Mouse (Mus musculus) limb, embryonic 10.5 days (tissue): ENCODE measurements at regions not wholly inside any gene's neighbourhood (a gene's known extent, or its start where the extent isn't known, plus 50 kb on each side); places are given as distances from the start of the nearest gene placed in this dataset.

Source experiments
- DNase-seq: peaks from one replicate; pipeline ENCODE4 v3.0.0-alpha.2; 2017; ENCODE audit warnings: low spot score
- H3K27ac ChIP-seq: fragments of 300-500 bp; sonication (generic); 2 replicates; pipeline ENCODE4 v1.5.1; 2016; ENCODE audit warnings: mild to moderate bottlenecking
- H3K27me3 ChIP-seq: fragments of 300-500 bp; sonication (generic); 2 replicates; pipeline ENCODE4 v1.6.1; 2016; ENCODE audit warnings: low read depth, mild to moderate bottlenecking; ENCODE audit not compliant: poor library complexity, severe bottlenecking
- H3K36me3 ChIP-seq: fragments of 300-500 bp; sonication (generic); 2 replicates; pipeline ENCODE4 v1.6.1; 2016; ENCODE audit warnings: mild to moderate bottlenecking, moderate library complexity
- H3K4me1 ChIP-seq: fragments of 300-500 bp; sonication (generic); 2 replicates; pipeline ENCODE4 v1.6.1; 2016
- H3K4me3 ChIP-seq: fragments of 300-500 bp; sonication (generic); 2 replicates; pipeline ENCODE4 v1.5.1; 2016; ENCODE audit warnings: mild to moderate bottlenecking, moderate library complexity
- H3K9me3 ChIP-seq: fragments of 300-500 bp; sonication (generic); replicated peaks from 2 replicates; pipeline ENCODE4 v1.6.1; 2016; ENCODE audit warnings: mild to moderate bottlenecking
- whole genome bisulfite sequencing: fragments of 180-500 bp; shearing (Covaris S2); methylation state at CpG from one replicate; pipeline ENCODE4 v1.1.7; 2016; 5-methylcytosine and 5-hydroxymethylcytosine counted together

- no peak overlapping the region for H3K4me3 ChIP-seq
- peaks cover 32% of the 10 kb centered on the region for H3K4me1 ChIP-seq
- no peaks in the 10 kb centered on the region for H3K9me3 ChIP-seq
- DNase-seq, result no peak
- WGBS, result 80% methylated on average over 5 of the region's 5 CpGs
- peak overlapping the region; percentile 11; the same call in 1 of the 2 replicates for H3K27ac ChIP-seq
- no peaks in the 10 kb centered on the region for H3K27me3 ChIP-seq
- H3K36me3 ChIP-seq, result no peaks in the 10 kb centered on the region
These were observed 52.8 kb upstream of the Tmem178 start for GRCm38 (mm10) chr17:80891656-80892055.

- Histone ChIP-seq H3K27me3 (no peaks in the 10 kb centered on the region), H3K36me3 (no peaks in the 10 kb centered on the region), H3K27ac (peak overlapping the region; percentile 73), H3K4me3 (no peak overlapping the region), H3K9me3 (no peaks in the 10 kb centered on the region), H3K4me1 (peaks cover 51% of the 10 kb centered on the region)
- DNase-seq, result no peak
- 90% methylated on average over 4 of the region's 4 CpGs for WGBS
These were observed 55.3 kb upstream of the Tmem178 start for GRCm38 (mm10) chr17:80889095-80889494.

GRCm38 (mm10) chr17:80887749-80888119 is 56.7 kb upstream of the Tmem178 start:
- H3K36me3 ChIP-seq, result no peaks in the 10 kb centered on the region
- H3K9me3 ChIP-seq, result no peaks in the 10 kb centered on the region
- peak overlapping the region; percentile 27 for H3K4me3 ChIP-seq
- peaks cover 57% of the 10 kb centered on the region for H3K4me1 ChIP-seq
- H3K27ac ChIP-seq, result peak overlapping the region; percentile 87
- WGBS, result 17% methylated on average over 8 of the region's 8 CpGs
- no peaks in the 10 kb centered on the region for H3K27me3 ChIP-seq
- peak; percentile 60 for DNase-seq

- no peaks in the 10 kb centered on the region for H3K9me3 ChIP-seq
- peak overlapping the region; percentile 27 for H3K4me3 ChIP-seq
- peak overlapping the region; percentile 87 for H3K27ac ChIP-seq
- DNase-seq, result peak; percentile 81
- H3K27me3 ChIP-seq, result no peaks in the 10 kb centered on the region
- WGBS, result 6% methylated on average over 18 of the region's 18 CpGs
- H3K4me1 ChIP-seq, result peaks cover 57% of the 10 kb centered on the region
- H3K36me3 ChIP-seq, result no peaks in the 10 kb centered on the region
These were observed 57.2 kb upstream of the Tmem178 start for GRCm38 (mm10) chr17:80887021-80887748.

GRCm38 (mm10) chr17:80886211-80886701 is 58.2 kb upstream of the Tmem178 start:
- 56% methylated on average over 3 of the region's 3 CpGs for WGBS
- H3K9me3 ChIP-seq, result no peaks in the 10 kb centered on the region
- no peak for DNase-seq

GRCm38 (mm10) chr17:80885706-80886105 is 58.7 kb upstream of the Tmem178 start:
- Histone ChIP-seq H3K27me3 (no peaks in the 10 kb centered on the region), H3K4me1 (peaks cover 54% of the 10 kb centered on the region), H3K36me3 (no peaks in the 10 kb centered on the region), H3K27ac (peak overlapping the region; percentile 87), H3K4me3 (no peak overlapping the region), H3K9me3 (no peaks in the 10 kb centered on the region)
- WGBS, result 80% methylated on average over 9 of the region's 9 CpGs
- DNase-seq, result peak; percentile 42

More at GRCm38 (mm10) chr17:80886211-80886701, 58.2 kb upstream of the Tmem178 start:
- no peaks in the 10 kb centered on the region for H3K27me3 ChIP-seq
- no peak overlapping the region for H3K4me3 ChIP-seq
- H3K4me1 ChIP-seq, result peaks cover 55% of the 10 kb centered on the region
- peak overlapping the region; percentile 87 for H3K27ac ChIP-seq
- H3K36me3 ChIP-seq, result no peaks in the 10 kb centered on the region

- Histone ChIP-seq H3K4me3 (no peak overlapping the region), H3K27ac (peak overlapping the region; percentile 87; the same call in 1 of the 2 replicates), H3K27me3 (no peaks in the 10 kb centered on the region), H3K4me1 (peaks cover 56% of the 10 kb centered on the region), H3K36me3 (no peaks in the 10 kb centered on the region), H3K9me3 (no peaks in the 10 kb centered on the region)
- no peak for DNase-seq
- WGBS, result 70% methylated on average over 2 of the region's 2 CpGs
These were observed 59.5 kb upstream of the Tmem178 start for GRCm38 (mm10) chr17:80884886-80885285.

GRCm38 (mm10) chr17:80882476-80882875 is 62.0 kb upstream of the Tmem178 start:
- 94% methylated on average over 3 of the region's 3 CpGs for WGBS
- Histone ChIP-seq H3K27ac (no peak overlapping the region), H3K9me3 (no peaks in the 10 kb centered on the region), H3K27me3 (no peaks in the 10 kb centered on the region), H3K4me3 (no peak overlapping the region), H3K36me3 (no peaks in the 10 kb centered on the region), H3K4me1 (peaks cover 36% of the 10 kb centered on the region)
- DNase-seq, result no peak

GRCm38 (mm10) chr17:80880325-80880724 is 64.1 kb upstream of the Tmem178 start:
- DNase-seq, result no peak
- Histone ChIP-seq H3K27me3 (no peaks in the 10 kb centered on the region), H3K4me1 (peaks cover 15% of the 10 kb centered on the region), H3K36me3 (no peaks in the 10 kb centered on the region), H3K9me3 (no peaks in the 10 kb centered on the region), H3K27ac (no peak overlapping the region), H3K4me3 (no peak overlapping the region)
- whole genome bisulfite sequencing, result 80% methylated on average over 4 of the region's 4 CpGs

- WGBS, result 53% methylated on average over 7 of the region's 7 CpGs
- Histone ChIP-seq H3K36me3 (no peaks in the 10 kb centered on the region), H3K27ac (no peak overlapping the region), H3K4me3 (no peak overlapping the region), H3K9me3 (no peaks in the 10 kb centered on the region), H3K4me1 (0 out of 2 replicates have a peak, but pooled peaks cover 2% of the 10 kb centered on the region), H3K27me3 (no peaks in the 10 kb centered on the region)
- DNase-seq, result no peak
These were observed 68.9 kb upstream of the Tmem178 start for GRCm38 (mm10) chr17:80875352-80876044.

GRCm38 (mm10) chr17:80870965-80871364 is 73.5 kb upstream of the Tmem178 start:
- Histone ChIP-seq H3K4me3 (no peak overlapping the region), H3K27me3 (no peaks in the 10 kb centered on the region), H3K4me1 (no peaks in the 10 kb centered on the region), H3K9me3 (no peaks in the 10 kb centered on the region), H3K27ac (no peak overlapping the region), H3K36me3 (no peaks in the 10 kb centered on the region)
- DNase-seq, result no peak
- WGBS, result 85% methylated on average over 4 of the region's 4 CpGs

GRCm38 (mm10) chr17:80862338-80862737 is 82.1 kb upstream of the Tmem178 start:
- no peaks in the 10 kb centered on the region for H3K9me3 ChIP-seq
- H3K27me3 ChIP-seq, result no peaks in the 10 kb centered on the region
- no peaks in the 10 kb centered on the region for H3K4me1 ChIP-seq
- no peak overlapping the region for H3K4me3 ChIP-seq
- DNase-seq, result no peak
- no peaks in the 10 kb centered on the region for H3K36me3 ChIP-seq
- no peak overlapping the region for H3K27ac ChIP-seq
- 88% methylated on average over 8 of the region's 8 CpGs for WGBS
